Mouse (Mus musculus) naive thymus-derived CD4-positive, alpha-beta T cell, adult 5 months (primary cell): ENCODE measurements around the gene Zbed4. TPM values are rescaled to one million over a fixed set of nuclear protein-coding genes. Genes with fewer than 3 reads are reported as not detected.

Source experiments
- polyA plus RNA-seq: library from polyadenylated mRNA; unstranded; fragments of 100-300 nt; shearing (Covaris generic); gene quantifications from one replicate; pipeline ENCODE4 v1.2.1, GENCODE M21; 2017

The Zbed4 gene
- polyA plus RNA-seq, result 4.7 TPM

DNA sequence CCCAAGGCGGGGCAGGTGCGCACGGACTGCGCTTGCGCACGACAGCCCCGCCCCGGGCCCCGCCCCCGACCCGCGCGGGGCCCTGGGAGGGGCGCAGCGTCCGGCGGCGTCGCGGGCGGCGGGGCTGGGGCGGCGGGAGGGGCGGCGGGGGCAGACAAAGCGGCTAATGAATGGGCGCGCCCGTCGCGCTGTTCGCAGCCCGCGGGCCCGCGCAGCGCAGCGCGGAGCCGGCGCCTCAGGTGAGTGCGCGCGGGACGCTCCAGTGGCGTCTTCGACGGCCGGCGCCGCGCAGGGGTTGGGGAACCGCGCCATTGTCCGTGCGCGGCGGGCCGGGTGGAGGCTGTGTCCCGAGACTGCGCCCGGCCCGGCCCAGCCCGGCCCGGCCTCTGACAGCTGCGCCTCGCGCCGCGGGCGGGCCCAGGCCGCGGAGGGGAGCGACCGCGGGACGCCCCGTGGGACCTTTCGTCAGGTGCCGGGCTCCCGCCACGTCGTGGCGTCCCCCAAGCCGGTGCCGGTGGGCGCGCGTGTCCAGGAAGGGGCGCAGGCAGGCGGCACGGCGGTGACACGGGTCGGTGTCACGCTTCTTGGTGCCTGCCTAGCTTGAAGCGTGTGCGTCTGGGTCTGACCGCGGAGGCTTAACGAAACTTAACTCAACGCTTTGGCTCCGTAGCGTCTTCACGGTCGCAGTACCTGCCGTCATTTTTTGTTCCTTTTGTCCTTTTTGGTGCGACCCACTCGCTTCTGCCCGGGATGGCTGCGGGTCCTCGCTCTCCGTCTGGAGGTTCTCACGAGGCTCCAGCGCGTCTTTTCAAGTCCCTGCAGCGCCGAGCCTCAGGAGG is at the start of gene Zbed4:
TSS of gene Zbed4 (plus strand) at position 97 of the 839 bp plus-strand sequence.

DNA sequence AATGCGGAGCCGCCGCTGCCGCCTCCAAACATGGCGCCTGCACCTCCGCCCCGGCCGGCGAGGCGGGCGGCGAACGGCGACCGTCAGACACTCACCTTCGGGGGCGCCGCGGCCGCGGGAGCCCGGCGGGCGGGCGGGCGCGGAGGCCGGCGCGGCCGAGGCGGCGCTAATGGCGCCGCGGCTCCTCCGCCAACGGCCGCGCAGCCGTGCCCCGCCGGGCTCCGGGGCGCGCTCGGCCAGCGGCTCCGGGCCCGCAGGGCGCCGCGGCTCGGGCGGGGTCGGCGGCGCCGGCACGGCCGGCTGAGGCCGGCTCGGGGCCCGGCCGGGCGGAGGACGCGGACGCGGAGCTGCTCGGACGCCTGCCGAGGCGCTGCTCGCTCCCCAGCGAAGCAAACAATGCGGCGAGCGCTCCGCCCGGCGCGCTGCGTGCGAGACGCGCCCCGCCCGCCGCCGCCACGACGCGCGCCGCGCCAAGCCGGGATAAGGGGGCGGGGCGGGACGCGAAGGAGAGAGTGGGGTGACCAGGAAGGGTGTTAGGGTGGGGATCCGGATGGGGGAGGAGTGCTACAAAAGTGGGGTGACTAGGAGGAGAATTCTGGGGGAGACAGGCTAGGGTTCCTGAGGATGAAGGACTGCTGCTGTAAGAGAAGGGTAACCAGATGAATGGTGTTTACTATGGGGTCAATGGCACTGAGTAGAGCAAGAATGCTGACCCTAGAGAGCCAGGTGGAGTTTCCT is 17.5 kb upstream of the Zbed4 start, which contains the start of gene Brd1:
TSS of gene Brd1 (minus strand) at position 400 of the 738 bp plus-strand sequence.

GRCm38 (mm10) chr15:88819026-88819905 is 67.8 kb downstream of the Zbed4 start, which contains the start of the genes Alg12 and Creld2:
Gene Alg12, minus strand, starts transcription at chr15:88819318.
Gene Creld2, plus strand, starts transcription at chr15:88819646.

Other genes with a start within 250 kb of the Zbed4 start
- not detected for gene Zdhhc25, start 151.4 kb upstream of the Zbed4 start, polyA plus RNA-seq
- gene Brd1, start 17.4 kb upstream of the Zbed4 start, polyA plus RNA-seq, result 87.2 TPM
- 8.5 TPM for gene Alg12, start 67.7 kb downstream of the Zbed4 start, polyA plus RNA-seq
- 27.6 TPM for gene Creld2, start 68.0 kb downstream of the Zbed4 start, polyA plus RNA-seq
- 91.6 TPM for gene Pim3, start 110.5 kb downstream of the Zbed4 start, polyA plus RNA-seq
- gene Ttll8, start 202.8 kb downstream of the Zbed4 start, polyA plus RNA-seq, result not detected
- gene Mlc1, start 227.3 kb downstream of the Zbed4 start, polyA plus RNA-seq, result not detected
- gene Mov10l1, start 231.2 kb downstream of the Zbed4 start, polyA plus RNA-seq, result not detected